Mouse (Mus musculus) CH12.LX (cell line): ENCODE data around the gene Cacna2d4. TPM values are rescaled to one million over a fixed set of nuclear protein-coding genes. Genes with fewer than 3 reads are reported as not detected.

Experiments
- DNase-seq: peaks from one replicate; pipeline ENCODE4 v3.0.0-alpha.2; 2013; ENCODE audit errors: extremely low read depth
- H3K27ac ChIP-seq: 2 replicates; pipeline ENCODE4 v1.5.1; 2012; ENCODE audit warnings: low read depth, mild to moderate bottlenecking, control low read depth, moderate library complexity; ENCODE audit not compliant: insufficient read depth
- H3K27me3 ChIP-seq: replicated peaks from 2 replicates; pipeline ENCODE3; 2012; ENCODE audit warnings: inconsistent platforms
- H3K36me3 ChIP-seq, 2 experiments: replicated peaks in 1 of 2; 2 replicates each; pipeline versions ENCODE3 to v1.6.1; 2012; ENCODE audit warnings: inconsistent platforms in 1 of 2, low read length in 1 of 2, mild to moderate bottlenecking in 1 of 2, mixed read lengths in 1 of 2, moderate library complexity in 1 of 2; ENCODE audit not compliant: control insufficient read depth in 1 of 2, insufficient read depth in 1 of 2
- H3K4me1 ChIP-seq, 2 experiments: 2 replicates each; pipeline ENCODE4 v1.6.1; 2012; ENCODE audit warnings: inconsistent platforms in 1 of 2, moderate library complexity in 1 of 2; ENCODE audit not compliant: insufficient read depth in 2 of 2, control insufficient read depth in 1 of 2
- H3K4me2 ChIP-seq: 2 replicates; pipeline ENCODE4 v1.6.1; 2012; ENCODE audit warnings: low read depth, mild to moderate bottlenecking, control low read depth; ENCODE audit not compliant: poor library complexity, insufficient read depth, severe bottlenecking
- H3K4me3 ChIP-seq, 3 experiments: fragments of 150-350 bp in 1 of 3; sonication (generic) in 1 of 3; replicated peaks in 1 of 3; 2 replicates each; pipeline versions ENCODE3 to v1.5.1; 2011 to 2012; ENCODE audit warnings: low read depth in 2 of 3, low read length in 2 of 3, mild to moderate bottlenecking in 2 of 3, moderate library complexity in 2 of 3, control low read depth in 1 of 3, improper control_type of control experiment in 1 of 3, inconsistent platforms in 1 of 3, mixed read lengths in 1 of 3; ENCODE audit not compliant: poor library complexity in 1 of 3
- H3K79me2 ChIP-seq: replicated peaks from 2 replicates; pipeline ENCODE4 v1.6.1; 2012; ENCODE audit warnings: mild to moderate bottlenecking, moderate library complexity; ENCODE audit not compliant: control insufficient read depth, poor library complexity, insufficient read depth, severe bottlenecking; ENCODE audit errors: extremely low read depth
- H3K9ac ChIP-seq: 2 replicates; pipeline ENCODE4 v1.6.1; 2012; ENCODE audit warnings: low read depth, mild to moderate bottlenecking, control low read depth, moderate library complexity; ENCODE audit not compliant: insufficient read depth
- H3K9me3 ChIP-seq: replicated peaks from 2 replicates; pipeline ENCODE3; 2012; ENCODE audit warnings: low read length, inconsistent platforms, mixed read lengths
- CHD2 ChIP-seq: IDR thresholded peaks from 2 replicates; pipeline ENCODE4 v1.6.1; 2011; ENCODE audit warnings: low read length, improper control_type of control experiment
- EP300 ChIP-seq: IDR thresholded peaks from 2 replicates; pipeline ENCODE4 v1.6.1; 2011; ENCODE audit warnings: low read length, improper control_type of control experiment
- ETS1 ChIP-seq: conservative IDR thresholded peaks from 2 replicates; pipeline ENCODE4 v1.6.1; 2012; ENCODE audit warnings: low read depth, mild to moderate bottlenecking, inconsistent platforms, low read length, improper control_type of control experiment, moderate library complexity
- GABPA ChIP-seq: IDR thresholded peaks from 2 replicates; pipeline ENCODE4 v1.6.1; 2012; ENCODE audit warnings: low read depth, low read length, improper control_type of control experiment, inconsistent platforms; ENCODE audit not compliant: insufficient replicate concordance
- IRF4 ChIP-seq: IDR thresholded peaks from 2 replicates; pipeline ENCODE4 v1.6.1; 2014; ENCODE audit warnings: low read depth, mild to moderate bottlenecking, inconsistent platforms, low read length, improper control_type of control experiment
- JUN ChIP-seq: IDR thresholded peaks from 2 replicates; pipeline ENCODE4 v1.6.1; 2011; ENCODE audit warnings: low read depth, mild to moderate bottlenecking, low read length, improper control_type of control experiment, moderate library complexity; ENCODE audit not compliant: insufficient read depth
- MXI1 ChIP-seq: IDR thresholded peaks from 2 replicates; pipeline ENCODE4 v1.6.1; 2011; ENCODE audit warnings: mild to moderate bottlenecking, low read depth, low read length, improper control_type of control experiment
- NELFE ChIP-seq: IDR thresholded peaks from 2 replicates; pipeline ENCODE4 v1.6.1; 2011; ENCODE audit warnings: low read depth, low read length, improper control_type of control experiment
- PAX5 ChIP-seq: IDR thresholded peaks from 2 replicates; pipeline ENCODE4 v1.6.1; 2012; ENCODE audit warnings: low read length, inconsistent platforms, mixed read lengths
- RAD21 ChIP-seq: IDR thresholded peaks from 2 replicates; pipeline ENCODE4 v1.6.1; 2011; ENCODE audit warnings: low read depth, mild to moderate bottlenecking, low read length, improper control_type of control experiment, moderate library complexity
- RCOR1 ChIP-seq: conservative IDR thresholded peaks from 2 replicates; pipeline ENCODE4 v1.6.1; 2012; ENCODE audit warnings: low read depth, mild to moderate bottlenecking, inconsistent platforms, low read length, improper control_type of control experiment
- SIN3A ChIP-seq: IDR thresholded peaks from 2 replicates; pipeline ENCODE4 v1.6.1; 2012; ENCODE audit warnings: low read length, improper control_type of control experiment, inconsistent platforms
- SMC3 ChIP-seq: IDR thresholded peaks from 2 replicates; pipeline ENCODE4 v1.6.1; 2011; ENCODE audit warnings: low read depth, low read length, improper control_type of control experiment
- USF2 ChIP-seq: conservative IDR thresholded peaks from 2 replicates; pipeline ENCODE4 v1.6.1; 2011; ENCODE audit warnings: low read depth, low read length, improper control_type of control experiment
- ZNF384 ChIP-seq: IDR thresholded peaks from 2 replicates; pipeline ENCODE4 v1.6.1; 2012; ENCODE audit warnings: low read depth, low read length, improper control_type of control experiment, inconsistent platforms
- dilution Hi-C: fragments of 300-500 bp; cut with MboI; formaldehyde crosslinking; loops from 2 replicates; pipeline ENCODE4 v1.14.3; 2020; ENCODE audit warnings: low sequenced_read_pairs; ENCODE audit not compliant: extremely low pct_unique_long_range_greater_than_20kb, extremely low pct_ligation_motif_present
- in situ Hi-C: fragments of 300-500 bp; cut with MboI; formaldehyde crosslinking; loops from 3 replicates; pipeline ENCODE4 v1.14.3; 2019; ENCODE audit warnings: low sequenced_read_pairs, low pct_ligation_motif_present, low pct_unique_long_range_greater_than_20kb, mixed read lengths
- polyA plus RNA-seq: library from polyadenylated mRNA; unstranded; fragments of >175 nt; gene quantifications from 2 replicates; pipeline ENCODE4 v1.2.1, GENCODE M21; 2012; ENCODE audit warnings: low read depth; ENCODE audit not compliant: insufficient read length
- total RNA-seq, 2 experiments: library from RNA; depleted of rRNA; stranded (reverse); fragments of 300-350 nt in 1 of 2; fragments of >200 nt in 1 of 2; gene quantifications; 2 replicates each; pipeline ENCODE4 v1.2.3; 2012 to 2014

Cacna2d4 gene
- total and polyA plus RNA-seq, 3 experiments = 0.08 to 0.64 (median 0.44) TPM

GRCm38 (mm10) chr6:119326541-119326940, 90.2 kb downstream of the Cacna2d4 start:
- DNase-seq = no peak
- H3K27me3 ChIP-seq = peaks cover 93% of the 10 kb centered on the region
- in situ Hi-C loops = loop anchor here (25.0 kb wide), 1 partner anchor 714 kb away; no protein-coding TSS in a partner anchor

GRCm38 (mm10) chr6:119328521-119329115, 92.3 kb downstream of the Cacna2d4 start:
- Histone ChIP-seq H3K4me1 (no peaks in the 10 kb centered on the region), H3K79me2 (no peaks in the 10 kb centered on the region), H3K4me2 (no peak overlapping the region), H3K27me3 (peaks cover 82% of the 10 kb centered on the region), H3K4me3 (no peak overlapping the region), H3K9me3 (no peaks in the 10 kb centered on the region), H3K27ac (no peak overlapping the region), H3K9ac (no peak overlapping the region), H3K36me3 (no peaks in the 10 kb centered on the region)
- in situ Hi-C loops = loop anchor here (25.0 kb wide), 1 partner anchor 716 kb away; no protein-coding TSS in a partner anchor
- TF ChIP-seq EP300 (no peak), IRF4 (no peak), ZNF384 (no peak)
- no peak for DNase-seq
- dilution Hi-C loops = no loop called here

More at GRCm38 (mm10) chr6:119326541-119326940, 90.2 kb downstream of the Cacna2d4 start:
- Histone ChIP-seq H3K9me3 (no peaks in the 10 kb centered on the region), H3K79me2 (no peaks in the 10 kb centered on the region), H3K4me1 (no peaks in the 10 kb centered on the region), H3K4me3 (no peak overlapping the region)
- TF ChIP-seq RAD21 (no peak), NELFE (no peak), SIN3A (no peak), IRF4 (no peak), JUN (no peak), PAX5 (no peak), USF2 (no peak), ETS1 (no peak), CHD2 (no peak), MXI1 (no peak), RCOR1 (no peak), SMC3 (no peak), GABPA (no peak)
- TF ChIP-seq, all 38 proteins: peak for 0
- dilution Hi-C loops = no loop called here
- Histone ChIP-seq H3K27ac (no peak overlapping the region), H3K4me2 (no peak overlapping the region), H3K36me3 (no peaks in the 10 kb centered on the region), H3K9ac (no peak overlapping the region)
